Mouse (Mus musculus) small intestine, adult 2 months (tissue): ENCODE measurements around the gene C2cd4d.

Experiments
- CTCF ChIP-seq: fragments of 200-500 bp; IDR thresholded peaks from 2 replicates; pipeline ENCODE4 v1.5.1; 2012; ENCODE audit warnings: low read depth, mild to moderate bottlenecking, control low read depth, inconsistent platforms, low read length, moderate library complexity, mixed read lengths; ENCODE audit not compliant: insufficient replicate concordance, insufficient read length; ENCODE audit errors: extremely low read depth
- POLR2A ChIP-seq: fragments of 200-500 bp; IDR thresholded peaks from 2 replicates; pipeline ENCODE4 v1.6.1; 2012; ENCODE audit warnings: low read depth, mild to moderate bottlenecking, control low read depth, inconsistent platforms, low read length, moderate library complexity

GRCm38 (mm10) chr3:94392128-94392527, 29.9 kb downstream of the C2cd4d start:
- no peak for TF ChIP-seq POLR2A
- no peak for TF ChIP-seq CTCF
